Mouse (Mus musculus) cerebellum, postnatal 10 days (tissue): ENCODE measurements around the gene Rnf20.
A peak's percentile ranks its signal among the peaks of the same experiment; 100 is the strongest.

Experiments used
- DNase-seq, 2 experiments: peaks; one replicate each; pipeline ENCODE4 v3.0.0; 2021; ENCODE audit warnings: mixed read lengths in 2 of 2

Gene Rnf20

DNA sequence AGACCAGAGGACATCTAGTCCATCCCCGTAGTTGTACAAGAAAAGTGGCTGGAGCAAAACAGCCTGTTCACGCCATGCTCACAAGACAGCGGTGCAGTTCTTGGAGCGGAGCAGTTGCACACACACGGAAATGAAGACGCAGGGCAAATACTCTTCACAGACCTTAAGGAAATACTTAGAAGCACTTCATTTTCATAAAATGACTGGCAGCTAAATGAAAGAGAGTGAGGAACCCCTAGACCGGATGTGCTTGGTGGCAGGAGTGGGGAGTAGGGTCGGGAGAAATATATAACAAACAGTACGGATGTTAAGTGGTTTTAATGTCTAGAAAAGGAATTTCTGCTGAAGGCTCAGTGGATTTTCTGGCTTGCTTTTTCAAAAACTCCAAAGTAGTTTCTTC is 29.9 kb downstream of the Rnf20 start:
- no peak for DNase-seq

DNA sequence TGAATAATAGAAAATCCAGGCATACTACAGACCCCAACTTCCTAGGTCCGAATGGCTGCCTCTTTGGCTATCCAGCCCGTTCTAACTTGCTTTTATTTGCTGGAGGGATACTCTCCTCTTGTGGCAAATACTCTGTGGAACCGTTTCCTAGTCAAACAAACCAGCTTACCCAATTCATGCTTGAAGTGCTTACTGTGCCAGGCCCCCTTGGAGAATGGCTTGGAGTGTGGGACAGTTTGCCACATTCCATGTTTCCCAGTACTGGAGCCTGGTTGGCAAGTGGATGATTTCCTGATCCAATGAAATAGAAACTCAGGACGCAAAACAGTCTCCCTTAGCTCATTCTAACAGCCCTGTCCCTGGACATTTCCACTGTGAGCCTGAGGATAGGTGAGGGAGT is 30.4 kb downstream of the Rnf20 start:
- DNase-seq, result no peak

DNA sequence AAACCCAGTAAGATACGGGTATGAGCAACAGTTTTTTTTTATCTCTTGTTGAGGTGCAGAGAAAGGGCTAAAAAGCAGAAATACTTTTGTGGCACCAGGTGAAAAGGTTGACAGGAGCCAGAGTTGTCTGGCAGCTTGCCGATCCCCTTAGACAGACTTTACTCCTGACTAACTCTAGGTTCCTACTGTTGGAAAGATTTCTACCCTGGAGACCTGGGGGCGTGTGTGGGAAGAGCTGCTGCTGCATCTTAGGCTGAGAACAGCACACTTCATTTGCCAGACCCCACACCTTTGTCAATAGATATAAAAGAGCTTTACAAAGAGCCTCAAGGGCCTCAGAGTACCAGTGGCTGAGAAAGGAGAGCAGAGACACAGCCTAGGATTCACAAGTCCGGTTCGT is 33.0 kb downstream of the Rnf20 start:
- DNase-seq, result no peak

DNA sequence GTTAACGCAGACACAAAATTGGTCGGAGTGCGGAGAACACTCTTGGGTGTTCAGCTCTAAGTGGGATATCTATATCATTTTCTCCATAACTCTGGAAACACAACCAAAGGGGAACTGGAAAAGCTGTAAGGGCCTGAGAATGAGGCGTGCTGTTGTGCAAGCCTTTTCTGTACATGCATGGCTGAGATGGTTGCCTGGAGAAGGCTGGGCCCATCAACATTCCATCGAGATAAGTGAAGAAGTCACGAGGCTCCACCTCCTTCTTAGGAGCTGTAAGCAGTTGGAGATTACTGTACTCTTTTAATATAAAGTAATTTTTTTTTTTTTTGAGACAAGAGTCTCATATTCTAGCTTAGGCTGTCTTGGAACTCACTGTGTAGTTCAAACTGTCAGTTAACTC is 44.3 kb downstream of the Rnf20 start:
- no peak for DNase-seq

DNA sequence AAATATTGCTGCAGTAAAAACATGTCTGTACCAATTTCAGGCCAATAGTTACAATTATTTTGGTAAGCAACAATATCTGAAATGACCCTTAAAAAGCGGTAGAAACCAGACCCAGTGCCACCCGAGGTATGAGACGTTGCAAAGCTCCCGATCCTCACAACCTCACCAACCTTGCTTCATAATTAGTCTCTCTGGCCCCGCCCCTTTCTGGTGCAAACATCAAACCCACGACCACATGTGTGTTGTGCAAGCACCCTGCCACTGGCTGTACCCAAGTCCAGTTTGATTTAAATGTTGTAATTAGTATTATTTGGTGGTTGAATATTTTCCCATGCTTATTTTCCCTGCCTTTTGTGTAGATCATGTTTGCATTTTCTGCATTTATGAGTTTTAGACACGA is 45.0 kb downstream of the Rnf20 start:
- no peak for DNase-seq

DNA sequence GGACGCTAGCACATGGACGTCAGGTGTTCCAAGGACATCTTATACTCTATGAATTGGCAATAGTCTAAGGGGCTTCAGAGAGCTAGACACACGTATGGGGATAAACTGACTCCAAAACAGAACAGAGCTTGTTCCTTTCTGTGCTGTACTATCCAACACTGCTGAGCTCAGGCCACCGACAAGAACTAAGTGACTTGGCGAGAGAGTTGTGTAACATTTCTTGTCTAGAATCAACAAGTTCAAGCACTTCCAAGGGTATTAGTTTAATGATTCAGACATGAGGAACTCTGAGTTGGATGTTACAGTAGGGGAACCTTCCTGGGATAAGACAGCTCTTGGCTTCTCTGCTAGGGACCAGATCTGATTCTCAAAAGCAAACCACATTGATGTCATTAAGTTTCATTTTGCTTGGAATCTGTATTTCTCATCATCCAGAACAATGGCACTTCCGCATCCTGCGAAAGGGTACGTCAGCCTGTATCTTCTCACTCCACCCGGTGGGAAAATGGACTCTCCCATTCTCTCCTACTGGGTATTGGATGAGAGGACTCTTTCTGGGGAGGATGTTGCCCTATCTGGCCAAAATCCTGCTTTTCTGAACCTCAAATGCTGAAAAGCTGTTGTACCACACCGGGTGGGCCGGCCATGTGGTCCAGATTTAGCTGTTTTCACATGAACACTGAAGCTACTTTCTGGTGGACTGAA is 48.5 kb downstream of the Rnf20 start:
- DNase-seq, result no peak

- DNase-seq, result no peak
Observed at GRCm38 (mm10) chr4:49681812-49682211, 50.0 kb downstream of the Rnf20 start, which contains the start of gene Ppp3r2. Ppp3r2 (minus strand) TSS chr4:49682024.

GRCm38 (mm10) chr4:49688594-49689288 is 56.9 kb downstream of the Rnf20 start:
- peak; percentile 74 to 78 for DNase-seq

DNA sequence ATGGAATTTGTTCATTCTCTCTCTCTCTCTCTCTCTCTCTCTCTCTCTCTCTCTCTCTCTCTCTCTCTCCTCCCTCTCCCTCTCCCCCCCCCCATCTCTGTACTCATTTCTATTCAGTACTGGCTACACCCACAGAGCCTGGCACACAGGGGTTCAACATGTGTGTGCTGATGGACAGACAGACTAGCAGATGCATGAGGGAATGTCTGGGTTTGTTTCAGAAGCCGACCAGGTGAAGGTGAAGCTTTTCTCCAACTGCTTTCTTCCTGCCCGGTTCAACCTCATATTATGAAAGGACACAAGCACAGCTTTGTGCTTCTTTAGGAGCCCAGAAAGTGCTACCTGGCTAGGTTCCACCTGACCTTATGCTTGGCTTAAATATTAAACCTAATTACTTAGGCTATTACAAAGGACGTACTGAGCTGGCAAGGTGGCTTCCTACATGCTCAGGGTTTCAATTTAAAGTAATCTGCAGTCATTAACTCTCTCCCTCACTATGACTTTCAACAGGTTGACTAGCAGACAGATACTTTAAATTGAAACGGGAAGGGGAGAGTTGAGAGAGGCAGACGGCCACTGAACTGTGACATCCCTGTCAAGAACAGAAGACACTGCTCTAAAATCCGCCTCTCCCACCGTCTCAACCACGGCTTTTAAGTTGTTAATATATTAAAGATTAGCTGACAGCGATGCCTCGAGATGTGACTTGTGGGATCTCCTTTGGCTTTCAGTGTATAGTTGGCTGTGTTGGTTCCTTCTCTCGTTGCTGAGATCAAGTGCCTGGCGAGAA is 59.8 kb downstream of the Rnf20 start:
- DNase-seq, result no peak
